Mouse (Mus musculus) liver, embryonic 14.5 days (tissue): Measurements from ENCODE around the gene Fam151a. TPM values are rescaled to one million over a fixed set of nuclear protein-coding genes. Genes with fewer than 3 reads are reported as not detected.
"Not testable (repeated sequence)": the region's sequence is repeated elsewhere in the genome, so short reads cannot be mapped to it uniquely, and the experiment has no call there.

Source experiments
- ATAC-seq: fragments of 200-750 bp; cut with Nextera tagmentation; 2 replicates; pipeline ENCODE4 v1.8.0; 2017; ENCODE audit warnings: moderate number of reproducible peaks, mild to moderate bottlenecking, moderate library complexity; ENCODE audit not compliant: insufficient read depth
- DNase-seq, 3 experiments: peaks; one replicate each; pipeline ENCODE4 v3.0.0-alpha.2; 2012 to 2013; ENCODE audit warnings: low read depth in 3 of 3, low spot score in 3 of 3
- H3K27ac ChIP-seq: fragments of 300-500 bp; sonication (generic); 2 replicates; pipeline ENCODE4 v1.5.1; 2014; ENCODE audit warnings: moderate library complexity, mild to moderate bottlenecking, control low read depth, inconsistent platforms
- H3K27me3 ChIP-seq: fragments of 300-500 bp; sonication (generic); 2 replicates; pipeline ENCODE4 v1.6.1; 2014; ENCODE audit warnings: mild to moderate bottlenecking, low read length, moderate library complexity; ENCODE audit not compliant: control insufficient read depth, insufficient read depth
- H3K36me3 ChIP-seq: fragments of 300-500 bp; sonication (generic); replicated peaks from 2 replicates; pipeline ENCODE4 v1.6.1; 2014; ENCODE audit warnings: low read depth; ENCODE audit not compliant: control insufficient read depth, insufficient read depth
- H3K4me1 ChIP-seq, 2 experiments: fragments of 200-500 bp in 1 of 2; fragments of 300-500 bp in 1 of 2; sonication (generic) in 1 of 2; replicated peaks; 2 replicates each; pipeline ENCODE4 v1.6.1; 2012 to 2014; ENCODE audit warnings: antibody characterized with exemption in 1 of 2, inconsistent platforms in 1 of 2, low read length in 1 of 2; ENCODE audit not compliant: control insufficient read depth in 2 of 2, insufficient read depth in 2 of 2
- H3K4me2 ChIP-seq: fragments of 300-500 bp; sonication (generic); 2 replicates; pipeline ENCODE4 v1.6.1; 2014; ENCODE audit warnings: low read depth, mild to moderate bottlenecking, control low read depth, moderate library complexity
- H3K4me3 ChIP-seq, 2 experiments: fragments of 200-500 bp in 1 of 2; fragments of 300-500 bp in 1 of 2; sonication (generic) in 1 of 2; 2 replicates each; pipeline ENCODE4 v1.5.1; 2012 to 2014; ENCODE audit warnings: low read depth in 2 of 2, low read length in 2 of 2, mild to moderate bottlenecking in 2 of 2, control low read depth in 1 of 2, inconsistent platforms in 1 of 2, moderate library complexity in 1 of 2; ENCODE audit not compliant: insufficient read depth in 1 of 2
- H3K9ac ChIP-seq: fragments of 300-500 bp; sonication (generic); replicated peaks from 2 replicates; pipeline ENCODE4 v1.6.1; 2014; ENCODE audit warnings: mild to moderate bottlenecking, control low read depth, moderate library complexity
- H3K9me3 ChIP-seq: fragments of 300-500 bp; sonication (generic); 2 replicates; pipeline ENCODE4 v1.6.1; 2016; ENCODE audit warnings: low read length, mixed read lengths; ENCODE audit not compliant: control insufficient read depth
- CTCF ChIP-seq: IDR thresholded peaks from 2 replicates; pipeline ENCODE4 v1.5.1; 2016; ENCODE audit warnings: antibody characterized with exemption, low read depth, control low read depth
- EP300 ChIP-seq: IDR thresholded peaks from 2 replicates; pipeline ENCODE4 v1.6.1; 2016; ENCODE audit warnings: antibody characterized with exemption, low read depth
- WGBS: fragments of 180-500 bp; shearing (Covaris S2); extraction: QIAGEN DNeasy Blood & Tissue Kit; methylation state at CpG from one replicate; pipeline ENCODE4 v1.1.7; 2014; ENCODE audit not compliant: insufficient replicate concordance; 5-methylcytosine and 5-hydroxymethylcytosine counted together
- polyA plus RNA-seq, 2 experiments: library from polyadenylated mRNA; depleted of rRNA in 1 of 2; stranded (reverse) in 1 of 2; unstranded in 1 of 2; fragments of >200 nt; fragmentation: Nextera tagmentation in 1 of 2; extraction: Ambion mirVana in 1 of 2; gene quantifications; 2 replicates each; pipeline versions ENCODE4 v1.2.1 to v1.2.3; 2012 to 2014

Fam151a gene
- polyA plus RNA-seq, 2 experiments = 0.03 TPM; not detected in 1

DNA sequence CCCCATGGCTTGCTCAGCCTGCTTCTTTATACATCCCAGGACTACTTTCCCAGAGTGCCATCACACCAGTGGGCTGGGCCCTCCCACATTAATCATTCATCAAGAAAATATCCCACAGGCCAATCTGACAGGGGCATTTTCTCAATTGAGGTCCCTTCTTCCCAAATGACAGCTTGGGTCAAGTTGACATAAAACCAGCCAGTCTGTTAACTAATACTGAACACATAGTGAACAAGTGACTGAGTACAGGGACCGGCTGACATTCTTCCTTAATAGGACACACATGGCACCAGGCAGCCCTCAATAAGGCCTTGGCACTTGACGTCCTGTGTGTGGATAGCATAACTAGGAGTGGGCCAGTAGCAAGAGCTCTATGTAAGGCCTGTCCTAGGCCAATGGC, 35.6 kb downstream of the Fam151a start:
- DNase-seq (no peak), ATAC-seq (no peak)
- Histone ChIP-seq H3K9me3 (no peaks in the 10 kb centered on the region), H3K27ac (no peak overlapping the region), H3K27me3 (no peaks in the 10 kb centered on the region), H3K9ac (no peak overlapping the region), H3K4me2 (no peak overlapping the region), H3K4me1 (no peaks in the 10 kb centered on the region), H3K36me3 (no peaks in the 10 kb centered on the region; the same call in 1 of the 2 replicates), H3K4me3 (no peak overlapping the region)
- TF ChIP-seq CTCF = no peak
- no peak for TF ChIP-seq EP300
- 76% methylated on average over 2 of the region's 2 CpGs for WGBS

GRCm38 (mm10) chr4:106772558-106772957, 38.9 kb downstream of the Fam151a start:
- no peaks in the 10 kb centered on the region; the same call in 1 of the 2 replicates for H3K36me3 ChIP-seq
- no peak overlapping the region for H3K4me3 ChIP-seq
- no peaks in the 10 kb centered on the region for H3K9me3 ChIP-seq
- DNase-seq (no peak), ATAC-seq (no peak)
- H3K27me3 ChIP-seq = no peaks in the 10 kb centered on the region
- H3K27ac ChIP-seq = no peak overlapping the region
- WGBS = 60% methylated on average over 1 of the region's 1 CpGs
- no peak for TF ChIP-seq EP300
- TF ChIP-seq CTCF = no peak
- H3K4me1 ChIP-seq = no peaks in the 10 kb centered on the region
- H3K4me2 ChIP-seq = no peak overlapping the region
- no peak overlapping the region for H3K9ac ChIP-seq

- not testable (repeated sequence) for ATAC-seq, H3K9ac ChIP-seq, H3K9me3 ChIP-seq
Observed at GRCm38 (mm10) chr4:106775767-106776166, 42.1 kb downstream of the Fam151a start.

GRCm38 (mm10) chr4:106776998-106777397, 43.3 kb downstream of the Fam151a start:
- no peaks in the 10 kb centered on the region for H3K27me3 ChIP-seq
- no peaks in the 10 kb centered on the region for H3K4me1 ChIP-seq
- WGBS = 44% methylated on average over 3 of the region's 3 CpGs
- no peak overlapping the region for H3K27ac ChIP-seq
- H3K36me3 ChIP-seq = no peaks in the 10 kb centered on the region
- ATAC-seq (no peak), DNase-seq (no peak)
- H3K9ac ChIP-seq = no peak overlapping the region
- H3K4me3 ChIP-seq = no peak overlapping the region
- no peaks in the 10 kb centered on the region for H3K9me3 ChIP-seq
- no peak overlapping the region for H3K4me2 ChIP-seq
- no peak for TF ChIP-seq EP300
- TF ChIP-seq CTCF = no peak

More at GRCm38 (mm10) chr4:106775767-106776166, 42.1 kb downstream of the Fam151a start:
- not testable (repeated sequence) for DNase-seq, H3K27me3 ChIP-seq, H3K4me3 ChIP-seq, H3K4me1 ChIP-seq, H3K27ac ChIP-seq, H3K4me2 ChIP-seq, H3K36me3 ChIP-seq
- TF ChIP-seq CTCF = peak; percentile 42
- 82% methylated on average over 6 of the region's 6 CpGs for WGBS

DNA sequence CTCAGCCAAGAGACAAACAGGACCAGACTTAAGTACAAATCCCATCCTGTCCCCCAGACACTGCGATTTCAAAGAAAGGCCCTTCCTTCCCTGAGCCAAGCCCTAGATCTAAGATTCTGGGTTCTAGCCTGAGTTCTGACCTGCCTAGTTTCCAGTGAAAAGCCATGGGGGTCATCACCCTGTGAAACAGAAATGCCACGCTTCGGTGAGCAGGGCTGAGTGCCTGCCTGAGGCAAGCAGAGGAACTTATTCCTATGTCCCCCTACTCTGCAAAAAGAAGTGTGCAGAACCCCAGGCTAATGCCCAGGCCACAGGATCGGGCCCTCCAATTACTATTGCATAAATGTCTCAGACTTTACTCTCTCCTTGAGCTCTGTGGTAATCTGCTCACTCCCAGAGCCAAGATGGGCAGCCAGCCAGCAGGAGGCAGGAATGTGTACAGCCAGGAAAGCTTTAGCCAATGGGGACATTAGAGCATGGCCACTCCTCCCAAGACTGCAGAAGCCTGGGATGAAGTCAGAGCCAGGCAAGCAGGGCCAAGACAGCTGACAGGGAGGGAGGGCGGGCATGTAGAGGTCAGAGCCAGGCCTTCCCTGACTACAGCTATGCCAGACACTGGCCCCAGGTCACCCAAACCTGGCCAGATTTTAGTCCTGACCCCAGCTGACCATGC, 44.6 kb downstream of the Fam151a start:
- 73% methylated on average over 5 of the region's 5 CpGs for WGBS
- Histone ChIP-seq H3K4me3 (no peak overlapping the region), H3K4me2 (no peak overlapping the region), H3K9me3 (no peaks in the 10 kb centered on the region), H3K4me1 (no peaks in the 10 kb centered on the region), H3K27ac (no peak overlapping the region), H3K36me3 (no peaks in the 10 kb centered on the region), H3K9ac (no peak overlapping the region), H3K27me3 (no peaks in the 10 kb centered on the region)
- DNase-seq (no peak), ATAC-seq (peak; percentile 33; the same call in 1 of the 2 replicates)
- TF ChIP-seq EP300 = no peak
- TF ChIP-seq CTCF = 0 out of 2 replicates have a peak, but pooled peaks have one; percentile 14
